Mouse (Mus musculus): ENCODE results near the gene Wnt11.

The Wnt11 gene

DNA sequence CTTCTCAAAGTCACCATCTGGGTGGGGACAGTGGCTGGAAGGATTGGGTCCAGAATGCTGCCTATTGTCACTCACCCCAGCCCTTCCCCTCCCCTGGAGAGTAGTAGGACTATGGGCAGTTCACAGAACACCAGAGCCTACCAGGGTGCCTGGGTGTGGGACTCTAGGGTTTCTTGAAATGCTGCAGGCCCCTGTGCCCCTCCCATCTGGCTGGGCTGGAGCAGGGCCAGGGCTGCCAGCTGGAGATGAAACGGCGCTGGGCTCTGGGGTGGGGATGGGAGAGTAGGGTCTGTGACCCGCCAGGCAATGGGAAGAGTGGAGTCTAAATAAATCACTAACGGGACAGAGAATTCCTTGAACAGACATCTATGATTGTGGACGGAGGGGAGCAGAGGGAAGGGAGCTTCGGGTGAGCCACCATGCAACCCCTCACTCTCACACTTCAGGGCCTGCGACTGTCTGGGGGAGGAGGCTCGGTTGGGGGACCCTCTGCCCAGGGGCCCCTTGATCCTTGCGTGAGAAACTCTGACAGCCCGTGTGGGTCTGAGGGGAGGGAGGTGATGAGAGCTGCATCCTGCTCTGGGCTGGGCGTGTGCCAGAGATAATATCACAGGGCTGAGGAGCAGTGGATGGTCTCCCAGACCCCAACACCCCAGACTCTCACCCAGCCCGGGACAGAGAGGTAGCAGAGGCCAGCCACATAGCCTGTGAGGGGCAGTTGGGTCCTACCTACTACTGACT, 32.3 kb downstream of the Wnt11 start:
- DNase-seq (ENCODE audit: low spot score in 2 of 2) = no peak

- no peak for DNase-seq (ENCODE audit: low spot score in 2 of 2)
Measured at GRCm38 (mm10) chr7:98867794-98868150, 32.9 kb downstream of the Wnt11 start.

GRCm38 (mm10) chr7:98869070-98869469, 34.2 kb downstream of the Wnt11 start:
- no peak for DNase-seq (ENCODE audit: low spot score in 2 of 2)

GRCm38 (mm10) chr7:98870791-98871190, 35.9 kb downstream of the Wnt11 start:
- DNase-seq (ENCODE audit: low spot score in 2 of 2) = no peak

- no peak for DNase-seq (ENCODE audit: low spot score in 2 of 2)
Measured at GRCm38 (mm10) chr7:98871882-98872281, 37.0 kb downstream of the Wnt11 start.

DNA sequence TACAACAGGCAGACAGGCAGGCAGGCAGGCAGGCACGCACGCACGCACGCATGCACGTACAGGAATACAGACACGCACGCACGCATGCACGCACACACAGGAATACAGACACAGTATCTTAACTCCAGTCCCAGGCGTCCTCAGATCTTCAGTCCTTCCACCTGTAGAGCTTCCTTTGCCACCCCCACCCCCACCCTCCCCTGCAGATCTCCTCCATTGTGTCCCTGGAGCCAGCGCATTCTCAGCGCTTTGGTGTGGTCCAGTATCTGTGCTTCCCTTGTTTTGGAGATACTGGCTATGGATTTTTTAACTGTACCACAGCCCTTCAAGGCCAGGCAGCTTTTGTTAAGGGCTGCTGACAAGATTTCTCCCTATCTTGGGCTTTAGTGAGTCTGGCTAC, 38.4 kb downstream of the Wnt11 start:
- no peak for DNase-seq (ENCODE audit: low spot score in 2 of 2)

GRCm38 (mm10) chr7:98874411-98874951, 39.6 kb downstream of the Wnt11 start:
- no peak for DNase-seq (ENCODE audit: low spot score in 2 of 2)

DNA sequence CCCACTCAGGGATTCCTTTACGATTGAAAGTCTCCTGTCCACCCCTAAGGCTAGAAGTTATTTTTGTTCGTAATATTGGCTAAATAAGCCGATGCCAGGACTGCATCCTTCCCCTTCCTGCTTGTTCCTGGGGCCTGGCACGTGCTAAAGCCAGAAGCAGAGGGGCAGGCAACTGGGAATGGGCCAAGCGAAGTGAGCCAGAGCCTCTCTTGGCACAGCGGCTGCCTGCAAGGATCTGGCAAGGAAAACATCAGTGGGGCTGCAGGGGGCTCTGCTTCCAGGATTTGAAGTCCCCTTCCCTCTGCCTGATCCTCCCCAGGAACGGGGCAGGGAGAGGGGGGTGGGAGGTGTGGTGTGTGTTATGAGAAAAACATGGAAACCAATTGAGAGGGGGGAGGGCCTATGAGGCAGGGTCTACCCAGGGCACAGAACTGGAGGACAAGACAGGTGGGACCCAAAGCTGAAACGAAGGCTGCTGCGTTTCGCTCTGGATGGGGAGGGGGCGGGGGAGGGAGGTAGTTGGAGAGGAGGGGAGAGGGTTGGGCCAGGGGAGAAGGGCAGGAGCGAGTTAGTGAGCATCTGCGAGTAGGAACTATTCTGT, 40.6 kb downstream of the Wnt11 start:
- DNase-seq (ENCODE audit: low spot score in 2 of 2) = peak in 1 of 2 experiments; percentile 23

DNA sequence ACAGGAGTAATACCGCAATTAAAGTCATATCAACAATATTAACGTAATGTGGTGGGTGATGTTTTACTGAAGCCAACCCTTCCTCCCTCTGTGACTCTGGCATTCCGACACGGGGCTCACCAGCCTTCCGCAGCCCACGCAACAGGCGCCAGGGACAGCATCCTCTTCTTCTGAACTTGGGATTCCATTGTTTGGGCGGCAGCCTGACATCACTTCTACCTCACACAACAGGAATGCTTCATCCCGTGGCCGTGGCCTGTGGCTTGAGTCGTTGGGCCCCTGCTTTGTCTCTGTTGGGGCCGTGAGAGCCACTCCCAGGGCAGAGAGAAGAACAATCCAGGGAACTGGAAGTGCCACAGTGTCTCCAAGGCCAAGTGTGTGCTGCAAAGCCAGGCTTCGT, 41.2 kb downstream of the Wnt11 start:
- no peak for DNase-seq (ENCODE audit: low spot score in 2 of 2)

GRCm38 (mm10) chr7:98879176-98879575, 44.3 kb downstream of the Wnt11 start:
- no peak for DNase-seq (ENCODE audit: low spot score in 2 of 2)

GRCm38 (mm10) chr7:98881887-98882286, 47.0 kb downstream of the Wnt11 start:
- DNase-seq (ENCODE audit: low spot score in 2 of 2) = no peak

- DNase-seq (ENCODE audit: low spot score in 2 of 2) = no peak
Measured at GRCm38 (mm10) chr7:98887811-98888261, 52.9 kb downstream of the Wnt11 start.

DNA sequence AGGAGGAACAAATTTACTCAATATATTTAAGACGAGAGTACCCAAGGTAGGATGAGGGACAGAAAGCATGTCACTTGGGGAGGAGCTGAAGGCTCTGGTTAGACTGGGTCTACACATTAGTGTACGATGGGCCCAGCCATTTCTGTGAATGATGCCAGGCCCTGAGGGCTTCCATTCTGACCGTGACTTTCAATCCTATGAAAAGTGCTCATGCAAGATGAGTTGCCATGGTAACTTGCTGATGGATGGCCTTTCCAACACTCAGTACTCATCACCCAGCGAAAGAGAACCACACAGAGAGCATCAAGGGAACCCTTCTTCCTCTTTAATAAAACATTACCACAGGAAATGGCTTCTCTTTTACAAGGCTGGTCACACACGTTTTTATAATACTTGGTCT, 53.9 kb downstream of the Wnt11 start:
- no peak for DNase-seq (ENCODE audit: low spot score in 2 of 2)

GRCm38 (mm10) chr7:98889211-98889610, 54.3 kb downstream of the Wnt11 start:
- no peak for DNase-seq (ENCODE audit: low spot score in 2 of 2)

- DNase-seq (ENCODE audit: low spot score in 2 of 2) = no peak
Measured at GRCm38 (mm10) chr7:98893144-98893543, 58.2 kb downstream of the Wnt11 start.

GRCm38 (mm10) chr7:98894305-98894704, 59.4 kb downstream of the Wnt11 start:
- no peak for DNase-seq (ENCODE audit: low spot score in 2 of 2)

DNA sequence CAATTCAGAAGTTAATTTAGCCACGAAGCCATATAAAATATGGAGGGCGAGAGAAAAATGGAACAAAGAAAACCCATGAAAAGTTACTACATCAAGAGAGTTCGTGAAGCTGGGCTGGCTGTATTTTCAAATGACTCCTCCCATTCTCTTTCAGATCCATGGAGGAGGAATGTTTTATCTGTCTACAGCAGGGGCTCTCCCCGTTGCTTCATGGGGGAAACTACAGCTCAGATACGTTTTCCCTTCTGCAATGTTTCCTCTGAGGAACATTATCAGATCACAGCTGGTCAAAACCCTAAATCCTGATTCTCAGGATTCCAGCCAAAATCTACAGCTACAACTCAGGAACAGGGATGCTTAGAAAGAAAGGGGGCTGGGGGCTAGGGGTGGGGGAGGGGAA, 59.9 kb downstream of the Wnt11 start:
- DNase-seq (ENCODE audit: low spot score in 2 of 2) = no peak

- no peak for DNase-seq (ENCODE audit: low spot score in 2 of 2)
Measured at GRCm38 (mm10) chr7:98895501-98896095, 60.7 kb downstream of the Wnt11 start.

- DNase-seq (ENCODE audit: low spot score in 2 of 2) = no peak
Measured at GRCm38 (mm10) chr7:98897323-98897722, 62.4 kb downstream of the Wnt11 start.

GRCm38 (mm10) chr7:98899815-98900214, 64.9 kb downstream of the Wnt11 start:
- no peak for DNase-seq (ENCODE audit: low spot score in 2 of 2)

DNA sequence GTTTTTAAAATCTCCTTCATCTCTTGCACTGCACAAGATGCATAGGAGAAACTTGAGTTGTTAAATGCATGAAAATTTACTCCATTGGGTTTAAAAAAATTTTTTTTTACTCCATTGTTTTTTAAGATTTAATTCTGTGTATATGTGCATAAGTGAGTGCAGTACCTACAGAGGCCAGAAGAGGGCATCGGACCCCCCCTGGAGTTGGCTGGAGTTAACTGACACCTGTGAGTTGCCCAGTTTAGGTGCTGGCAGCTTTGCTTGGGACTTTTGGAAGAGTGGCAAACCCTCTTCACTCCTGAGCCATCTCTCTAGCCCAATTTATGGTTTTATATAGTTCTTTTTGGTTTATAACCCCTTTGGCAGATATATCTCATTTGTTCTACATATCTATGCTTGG, 66.2 kb downstream of the Wnt11 start:
- no peak for DNase-seq (ENCODE audit: low spot score in 2 of 2)

DNA sequence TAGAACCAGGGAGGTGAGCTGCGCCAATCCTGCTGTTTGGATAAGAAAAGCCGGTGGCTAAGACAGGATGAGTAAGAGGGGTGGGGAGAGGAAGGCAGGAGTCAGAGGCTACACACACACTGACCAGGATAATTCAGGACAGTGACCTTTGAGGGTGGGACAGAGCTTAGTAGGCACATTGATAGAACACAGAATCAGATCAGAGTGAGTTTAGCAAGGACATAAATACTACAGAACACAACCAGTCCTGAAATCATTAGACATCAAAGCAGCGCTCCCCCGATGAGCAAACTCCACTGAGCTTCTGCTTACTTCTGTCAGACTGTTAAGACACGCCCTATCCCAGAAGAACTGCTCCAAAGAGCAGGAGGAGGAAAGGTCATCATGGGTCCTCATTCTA, 69.0 kb downstream of the Wnt11 start:
- no peak for DNase-seq (ENCODE audit: low spot score in 2 of 2)
